Comparison of ENCODE assay signal across 9 mouse cellular contexts in genomic region chr7:45360404-45361125, GRCm38 (mm10). TPM values are rescaled to one million over a fixed set of nuclear protein-coding genes. Genes with fewer than 3 reads are reported as not detected.
DNase-seq lines count a peak whose midpoint lies in the region; ATAC-seq and TF ChIP-seq lines count a peak whose summit lies in the region.
"Had no signal": no experiment of that assay in that cellular context is flagged by ENCODE, and none has a peak within 500 bp of the region (broad histone marks: within the 10 kb centered on the region; RNA-seq: fewer than 3 reads in every experiment).

No protein-coding gene starts in this region.

- H3K27me3 ChIP-seq in hindbrain, embryonic 10.5 days (ENCODE audit: insufficient read depth, poor library complexity, severe bottlenecking) = peaks cover 67% of the 10 kb centered on the region
- peaks cover 19% of the 10 kb centered on the region for H3K27me3 ChIP-seq in hindbrain, embryonic 11.5 days (ENCODE audit: control insufficient read depth, insufficient read depth, low read length)
- peaks cover 16% of the 10 kb centered on the region for H3K27me3 ChIP-seq in forebrain, embryonic 13.5 days
- peaks cover 95% of the 10 kb centered on the region for H3K27me3 ChIP-seq in liver, embryonic 12.5 days (replicated peaks)
- H3K27me3 ChIP-seq in thymus, adult 2 months (ENCODE audit: control insufficient read depth, insufficient read depth, low read length) = peaks cover 15% of the 10 kb centered on the region

- no peak overlapping the region for H3K9ac ChIP-seq in hindbrain, embryonic 11.5 days (ENCODE audit: low read depth, low read length)
- no peak overlapping the region for H3K9ac ChIP-seq in forebrain, embryonic 13.5 days
- no peak overlapping the region for H3K9ac ChIP-seq in liver, embryonic 12.5 days

- H3K27ac ChIP-seq in hindbrain, embryonic 10.5 days = no peak overlapping the region
- no peak overlapping the region for H3K27ac ChIP-seq in hindbrain, embryonic 11.5 days (ENCODE audit: low read depth, low read length)
- no peak overlapping the region for H3K27ac ChIP-seq in forebrain, embryonic 13.5 days
- no peak overlapping the region for H3K27ac ChIP-seq in liver, embryonic 12.5 days
- no peak overlapping the region for H3K27ac ChIP-seq in thymus, adult 2 months (ENCODE audit: control insufficient read depth, insufficient read depth, low read length)

- TF ChIP-seq CTCF in thymus, adult 2 months (IDR thresholded peaks at IDR 0.05; ENCODE audit: borderline replicate concordance, control insufficient read depth, extremely low read depth, insufficient read depth, low read length, poor library complexity) = no peak

- TF ChIP-seq POLR2A in thymus, adult 2 months (IDR thresholded peaks at IDR 0.05; ENCODE audit: control insufficient read depth, extremely low read depth, insufficient read depth, low read length, poor library complexity) = no peak

- H3K4me3 ChIP-seq in hindbrain, embryonic 10.5 days = peak overlapping the region; percentile 64; the same call in 1 of the 2 replicates
- no peak overlapping the region for H3K4me3 ChIP-seq in hindbrain, embryonic 11.5 days (ENCODE audit: low read depth, low read length)
- H3K4me3 ChIP-seq in forebrain, embryonic 13.5 days = no peak overlapping the region
- H3K4me3 ChIP-seq in liver, embryonic 12.5 days = no peak overlapping the region
- no peak overlapping the region for H3K4me3 ChIP-seq in thymus, adult 2 months (ENCODE audit: control insufficient read depth, insufficient read depth, low read length)

- no peaks in the 10 kb centered on the region for H3K9me3 ChIP-seq in hindbrain, embryonic 10.5 days
- H3K9me3 ChIP-seq in hindbrain, embryonic 11.5 days (ENCODE audit: control insufficient read depth, low read length) = no peaks in the 10 kb centered on the region
- no peaks in the 10 kb centered on the region for H3K9me3 ChIP-seq in forebrain, embryonic 13.5 days (replicated peaks)
- no peaks in the 10 kb centered on the region for H3K9me3 ChIP-seq in liver, embryonic 12.5 days (replicated peaks)

- peaks cover 29% of the 10 kb centered on the region for H3K4me1 ChIP-seq in hindbrain, embryonic 10.5 days (replicated peaks)
- 0 out of 2 replicates have a peak, but pooled peaks cover 3% of the 10 kb centered on the region for H3K4me1 ChIP-seq in hindbrain, embryonic 11.5 days (replicated peaks; ENCODE audit: control insufficient read depth, insufficient read depth, low read length)
- peaks cover 31% of the 10 kb centered on the region for H3K4me1 ChIP-seq in forebrain, embryonic 13.5 days
- H3K4me1 ChIP-seq in liver, embryonic 12.5 days = peaks cover 32% of the 10 kb centered on the region
- H3K4me1 ChIP-seq in thymus, adult 2 months (replicated peaks; ENCODE audit: control insufficient read depth, insufficient read depth, low read length) = peaks cover 8% of the 10 kb centered on the region

- WGBS in hindbrain, embryonic 10.5 days = 53% methylated on average over 18 of the region's 18 CpGs
- WGBS in hindbrain, embryonic 11.5 days = 56% methylated on average over 18 of the region's 18 CpGs
- 60% methylated on average over 18 of the region's 18 CpGs for WGBS in forebrain, embryonic 13.5 days
- WGBS in liver, embryonic 12.5 days (ENCODE audit: insufficient replicate concordance) = 38% methylated on average over 18 of the region's 18 CpGs
- 60% methylated on average over 18 of the region's 18 CpGs for WGBS in thymus, adult 2 months

- H3K4me2 ChIP-seq in hindbrain, embryonic 11.5 days (replicated peaks; ENCODE audit: low read depth, low read length) = no peak overlapping the region
- H3K4me2 ChIP-seq in forebrain, embryonic 13.5 days = peak overlapping the region; percentile 82
- peak overlapping the region; percentile 73; the same call in 1 of the 2 replicates for H3K4me2 ChIP-seq in liver, embryonic 12.5 days

- peaks cover 21% of the 10 kb centered on the region for H3K36me3 ChIP-seq in hindbrain, embryonic 10.5 days
- H3K36me3 ChIP-seq in hindbrain, embryonic 11.5 days (ENCODE audit: control insufficient read depth, insufficient read depth, low read length) = no peaks in the 10 kb centered on the region
- peaks cover 22% of the 10 kb centered on the region for H3K36me3 ChIP-seq in forebrain, embryonic 13.5 days (ENCODE audit: poor library complexity, severe bottlenecking)
- H3K36me3 ChIP-seq in liver, embryonic 12.5 days = no peaks in the 10 kb centered on the region
- H3K36me3 ChIP-seq in thymus, adult 2 months (ENCODE audit: control insufficient read depth, insufficient read depth, low read length) = no peaks in the 10 kb centered on the region
- H3K36me3 ChIP-seq: G1E had no signal

- DNase-seq in hindbrain, embryonic 10.5 days (ENCODE audit: low spot score) = no peak
- no peak for DNase-seq in hindbrain, embryonic 11.5 days (ENCODE audit: low spot score)
- DNase-seq in ES-CJ7 (ENCODE audit: low read depth, low spot score) = peak; percentile 73
- DNase-seq in natural killer cell, adult 2 months (ENCODE audit: low spot score in 2 of 2) = no peak
- no peak for DNase-seq in right cerebral cortex, postnatal 10 days (ENCODE audit: low spot score in 2 of 2)
- no peak for DNase-seq in thymus, adult 2 months

- no peak for ATAC-seq in hindbrain, embryonic 11.5 days (ENCODE audit: low FRiP score)
- peak; percentile 5 for ATAC-seq in forebrain, embryonic 13.5 days
- ATAC-seq in liver, embryonic 12.5 days = no peak

RNA-seq across cellular contexts. Expression of gene Ppfia3, which starts 6.3 kb away (rescaled TPM):
- 8.4 and 12.9 TPM in 2 replicates for polyA plus RNA-seq in hindbrain, embryonic 10.5 days (2016; fragmentation: Nextera tagmentation; extraction: Ambion mirVana)
- polyA plus RNA-seq in hindbrain, embryonic 11.5 days (2014; fragmentation: Nextera tagmentation; extraction: Ambion mirVana) = 8.2 and 9.5 TPM in 2 replicates
- 12.0 and 12.7 TPM in 2 replicates for polyA plus RNA-seq in forebrain, embryonic 13.5 days (2015; fragmentation: Nextera tagmentation; extraction: Ambion mirVana)
- 0.37 and 0.45 TPM in 2 replicates for polyA plus RNA-seq in liver, embryonic 12.5 days (2016; fragmentation: Nextera tagmentation; extraction: Ambion mirVana)
- 0.65 and 0.89 TPM in 2 replicates for polyA plus RNA-seq in thymus, adult 2 months (2012; rRNA removed)

RNA-seq across cellular contexts. Expression of gene Lin7b, which starts 9.8 kb away (rescaled TPM):
- 0.89 and 1.5 TPM in 2 replicates for polyA plus RNA-seq in hindbrain, embryonic 10.5 days (2016; fragmentation: Nextera tagmentation; extraction: Ambion mirVana)
- 0.92 and 1.7 TPM in 2 replicates for polyA plus RNA-seq in hindbrain, embryonic 11.5 days (2014; fragmentation: Nextera tagmentation; extraction: Ambion mirVana)
- 2.9 and 4.5 TPM in 2 replicates for polyA plus RNA-seq in forebrain, embryonic 13.5 days (2015; fragmentation: Nextera tagmentation; extraction: Ambion mirVana)
- polyA plus RNA-seq in liver, embryonic 12.5 days (2016; fragmentation: Nextera tagmentation; extraction: Ambion mirVana) = 0.38 TPM in 1 of 2 replicates, not detected in the other
- polyA plus RNA-seq in thymus, adult 2 months (2012; rRNA removed) = 0.65 and 1.0 TPM in 2 replicates

RNA-seq across cellular contexts. Expression of gene Hrc, which starts 25.5 kb away (rescaled TPM):
- 0.36 and 0.42 TPM in 2 replicates for polyA plus RNA-seq in hindbrain, embryonic 10.5 days (2016; fragmentation: Nextera tagmentation; extraction: Ambion mirVana)
- 0.68 and 0.77 TPM in 2 replicates for polyA plus RNA-seq in hindbrain, embryonic 11.5 days (2014; fragmentation: Nextera tagmentation; extraction: Ambion mirVana)
- 0.06 TPM in 1 of 2 replicates, not detected in the other for polyA plus RNA-seq in forebrain, embryonic 13.5 days (2015; fragmentation: Nextera tagmentation; extraction: Ambion mirVana)
- 0.08 and 0.23 TPM in 2 replicates for polyA plus RNA-seq in liver, embryonic 12.5 days (2016; fragmentation: Nextera tagmentation; extraction: Ambion mirVana)
- polyA plus RNA-seq in thymus, adult 2 months (2012; rRNA removed) = 0.56 and 9.1 TPM in 2 replicates
- polyA plus RNA-seq: G1E had no signal

RNA-seq across cellular contexts. Expression of gene Trpm4, which starts 27.0 kb away (rescaled TPM):
- 10.5 and 12.5 TPM in 2 replicates for polyA plus RNA-seq in hindbrain, embryonic 10.5 days (2016; fragmentation: Nextera tagmentation; extraction: Ambion mirVana)
- polyA plus RNA-seq in hindbrain, embryonic 11.5 days (2014; fragmentation: Nextera tagmentation; extraction: Ambion mirVana) = 5.2 and 6.9 TPM in 2 replicates
- 5.0 and 6.4 TPM in 2 replicates for polyA plus RNA-seq in forebrain, embryonic 13.5 days (2015; fragmentation: Nextera tagmentation; extraction: Ambion mirVana)
- polyA plus RNA-seq in liver, embryonic 12.5 days (2016; fragmentation: Nextera tagmentation; extraction: Ambion mirVana) = 1.2 and 2.2 TPM in 2 replicates
- polyA plus RNA-seq in thymus, adult 2 months (2012; rRNA removed) = 12.1 and 12.9 TPM in 2 replicates

RNA-seq across cellular contexts. Expression of gene Snrnp70, which starts 35.0 kb away (rescaled TPM):
- 223 and 271 TPM in 2 replicates for polyA plus RNA-seq in hindbrain, embryonic 10.5 days (2016; fragmentation: Nextera tagmentation; extraction: Ambion mirVana)
- polyA plus RNA-seq in hindbrain, embryonic 11.5 days (2014; fragmentation: Nextera tagmentation; extraction: Ambion mirVana) = 76.5 and 114 TPM in 2 replicates
- 250 and 254 TPM in 2 replicates for polyA plus RNA-seq in forebrain, embryonic 13.5 days (2015; fragmentation: Nextera tagmentation; extraction: Ambion mirVana)
- 170 and 179 TPM in 2 replicates for polyA plus RNA-seq in liver, embryonic 12.5 days (2016; fragmentation: Nextera tagmentation; extraction: Ambion mirVana)
- polyA plus RNA-seq in thymus, adult 2 months (2012; rRNA removed) = 693 and 725 TPM in 2 replicates
